ENCODE assay signal across 24 mouse cellular contexts in genomic region chr3:108886934-108887617, GRCm38 (mm10). TPM values are rescaled to one million over a fixed set of nuclear protein-coding genes. Genes with fewer than 3 reads are reported as not detected.
A peak's percentile ranks its signal among the peaks of the same experiment; 100 is the strongest.
DNase-seq lines count a peak whose midpoint lies in the region; ATAC-seq and TF ChIP-seq lines count a peak whose summit lies in the region.
"Had no signal": no experiment of that assay in that cellular context is flagged by ENCODE, and none has a peak within 500 bp of the region (broad histone marks: within the 10 kb centered on the region; RNA-seq: fewer than 3 reads in every experiment).

No protein-coding gene starts in this region.

- intact Hi-C loops in heart, adult 2 months (cut with DNase I) = no loop called here

- peak overlapping the region; percentile 74 for H3K27ac ChIP-seq in heart, embryonic 12.5 days (ENCODE audit: poor library complexity, severe bottlenecking)
- H3K27ac ChIP-seq in heart, adult 2 months = no peak overlapping the region
- peak overlapping the region; percentile 88 for H3K27ac ChIP-seq in intestine, embryonic 14.5 days (ENCODE audit: low read depth)
- H3K27ac ChIP-seq in intestine, embryonic 16.5 days (ENCODE audit: low read length) = no peak overlapping the region
- H3K27ac ChIP-seq in midbrain, embryonic 11.5 days (ENCODE audit: low read depth, low read length) = no peak overlapping the region
- no peak overlapping the region for H3K27ac ChIP-seq in midbrain, embryonic 15.5 days
- no peak overlapping the region for H3K27ac ChIP-seq in stomach, embryonic 15.5 days
- H3K27ac ChIP-seq: forebrain, embryonic 15.5 days; limb, embryonic 15.5 days had no signal

- H3K9me3 ChIP-seq in heart, embryonic 12.5 days (replicated peaks) = no peaks in the 10 kb centered on the region
- H3K9me3 ChIP-seq in intestine, embryonic 14.5 days (ENCODE audit: control insufficient read depth, low read length) = no peaks in the 10 kb centered on the region
- no peaks in the 10 kb centered on the region for H3K9me3 ChIP-seq in intestine, embryonic 16.5 days (ENCODE audit: control insufficient read depth, low read length)
- H3K9me3 ChIP-seq in midbrain, embryonic 11.5 days (ENCODE audit: control insufficient read depth, low read length) = no peaks in the 10 kb centered on the region
- no peaks in the 10 kb centered on the region for H3K9me3 ChIP-seq in midbrain, embryonic 15.5 days
- H3K9me3 ChIP-seq in stomach, embryonic 15.5 days = no peaks in the 10 kb centered on the region
- H3K9me3 ChIP-seq: forebrain, embryonic 15.5 days; limb, embryonic 15.5 days had no signal

- no peak for TF ChIP-seq EP300 in heart, adult 2 months (IDR thresholded peaks at IDR 0.05; ENCODE audit: insufficient read depth, low read depth, low read length)

- no peak overlapping the region for H3K4me3 ChIP-seq in heart, embryonic 12.5 days
- H3K4me3 ChIP-seq in heart, adult 2 months = no peak overlapping the region
- no peak overlapping the region for H3K4me3 ChIP-seq in intestine, embryonic 14.5 days (ENCODE audit: low read depth, low read length)
- H3K4me3 ChIP-seq in intestine, embryonic 16.5 days (ENCODE audit: low read length) = no peak overlapping the region
- no peak overlapping the region for H3K4me3 ChIP-seq in midbrain, embryonic 11.5 days (ENCODE audit: low read depth, low read length)
- H3K4me3 ChIP-seq in midbrain, embryonic 15.5 days = no peak overlapping the region
- no peak overlapping the region for H3K4me3 ChIP-seq in stomach, embryonic 15.5 days (replicated peaks)
- H3K4me3 ChIP-seq: forebrain, embryonic 15.5 days; limb, embryonic 15.5 days had no signal

- no peaks in the 10 kb centered on the region for H3K79me2 ChIP-seq in heart, adult 2 months (replicated peaks; ENCODE audit: control insufficient read depth, insufficient read depth, low read length)

- ATAC-seq in heart, embryonic 12.5 days (ENCODE audit: insufficient number of reproducible peaks, low FRiP score) = no peak
- no peak for ATAC-seq in intestine, embryonic 14.5 days (replicated peaks; ENCODE audit: low FRiP score, low TSS enrichment, low read depth)
- no peak for ATAC-seq in intestine, embryonic 16.5 days
- peak; percentile 70; the same call in 1 of the 2 replicates for ATAC-seq in midbrain, embryonic 11.5 days (ENCODE audit: low FRiP score)
- no peak for ATAC-seq in midbrain, embryonic 15.5 days (replicated peaks)
- 0 out of 2 replicates have a peak, but pooled peaks have one; percentile 39 for ATAC-seq in stomach, embryonic 15.5 days (ENCODE audit: insufficient read depth, low FRiP score, low read depth)
- ATAC-seq: forebrain, embryonic 15.5 days had no signal

- no peak overlapping the region for H3K9ac ChIP-seq in heart, embryonic 12.5 days
- no peak overlapping the region for H3K9ac ChIP-seq in heart, adult 2 months (ENCODE audit: low read depth, low read length)
- no peak overlapping the region for H3K9ac ChIP-seq in intestine, embryonic 14.5 days (ENCODE audit: low read length)
- H3K9ac ChIP-seq in intestine, embryonic 16.5 days (ENCODE audit: low read depth, low read length) = no peak overlapping the region
- H3K9ac ChIP-seq in midbrain, embryonic 11.5 days (ENCODE audit: low read length) = no peak overlapping the region
- no peak overlapping the region for H3K9ac ChIP-seq in midbrain, embryonic 15.5 days
- H3K9ac ChIP-seq in stomach, embryonic 15.5 days = no peak overlapping the region
- H3K9ac ChIP-seq: forebrain, embryonic 15.5 days; limb, embryonic 15.5 days; liver, postnatal 0 days had no signal

- H3K27me3 ChIP-seq in heart, embryonic 12.5 days (replicated peaks) = no peaks in the 10 kb centered on the region
- no peaks in the 10 kb centered on the region for H3K27me3 ChIP-seq in heart, adult 2 months (ENCODE audit: control insufficient read depth, insufficient read depth, low read length)
- H3K27me3 ChIP-seq in intestine, embryonic 14.5 days (replicated peaks; ENCODE audit: control insufficient read depth, insufficient read depth, low read length) = no peaks in the 10 kb centered on the region
- H3K27me3 ChIP-seq in intestine, embryonic 16.5 days (replicated peaks; ENCODE audit: control insufficient read depth, insufficient read depth, low read length) = no peaks in the 10 kb centered on the region
- H3K27me3 ChIP-seq in midbrain, embryonic 11.5 days (ENCODE audit: control insufficient read depth, insufficient read depth, low read length) = no peaks in the 10 kb centered on the region
- no peaks in the 10 kb centered on the region for H3K27me3 ChIP-seq in midbrain, embryonic 15.5 days (replicated peaks)
- H3K27me3 ChIP-seq in stomach, embryonic 15.5 days (replicated peaks) = no peaks in the 10 kb centered on the region
- H3K27me3 ChIP-seq: forebrain, embryonic 15.5 days; limb, embryonic 15.5 days had no signal

- H3K36me3 ChIP-seq in heart, embryonic 12.5 days = no peaks in the 10 kb centered on the region
- H3K36me3 ChIP-seq in heart, adult 2 months (ENCODE audit: control insufficient read depth, insufficient read depth, low read length) = no peaks in the 10 kb centered on the region
- H3K36me3 ChIP-seq in intestine, embryonic 14.5 days (ENCODE audit: control insufficient read depth, insufficient read depth, low read length) = no peaks in the 10 kb centered on the region
- H3K36me3 ChIP-seq in intestine, embryonic 16.5 days (ENCODE audit: control insufficient read depth, insufficient read depth, low read length) = no peaks in the 10 kb centered on the region
- no peaks in the 10 kb centered on the region for H3K36me3 ChIP-seq in midbrain, embryonic 11.5 days (ENCODE audit: control insufficient read depth, insufficient read depth, low read length)
- H3K36me3 ChIP-seq in midbrain, embryonic 15.5 days (replicated peaks) = no peaks in the 10 kb centered on the region
- no peaks in the 10 kb centered on the region for H3K36me3 ChIP-seq in stomach, embryonic 15.5 days
- H3K36me3 ChIP-seq: forebrain, embryonic 15.5 days; limb, embryonic 15.5 days had no signal

- 63% methylated on average over 12 of the region's 12 CpGs for WGBS in heart, embryonic 12.5 days
- WGBS in heart, adult 2 months = 83% methylated on average over 12 of the region's 12 CpGs
- WGBS in intestine, embryonic 14.5 days = 47% methylated on average over 12 of the region's 12 CpGs
- WGBS in intestine, embryonic 16.5 days = 61% methylated on average over 12 of the region's 12 CpGs
- WGBS in midbrain, embryonic 11.5 days = 66% methylated on average over 12 of the region's 12 CpGs
- WGBS in midbrain, embryonic 15.5 days = 62% methylated on average over 12 of the region's 12 CpGs
- WGBS in stomach, embryonic 15.5 days = 65% methylated on average over 12 of the region's 12 CpGs

- no peak overlapping the region for H3K4me2 ChIP-seq in heart, embryonic 12.5 days
- no peak overlapping the region; the same call in 1 of the 2 replicates for H3K4me2 ChIP-seq in intestine, embryonic 14.5 days (ENCODE audit: low read length)
- H3K4me2 ChIP-seq in intestine, embryonic 16.5 days (ENCODE audit: low read depth, low read length) = no peak overlapping the region
- no peak overlapping the region for H3K4me2 ChIP-seq in midbrain, embryonic 11.5 days
- H3K4me2 ChIP-seq in midbrain, embryonic 15.5 days = no peak overlapping the region
- no peak overlapping the region for H3K4me2 ChIP-seq in stomach, embryonic 15.5 days
- H3K4me2 ChIP-seq: forebrain, embryonic 15.5 days; limb, embryonic 15.5 days had no signal

- H3K4me1 ChIP-seq in heart, embryonic 12.5 days (replicated peaks) = peaks cover 35% of the 10 kb centered on the region
- H3K4me1 ChIP-seq in heart, adult 2 months (ENCODE audit: control insufficient read depth, insufficient read depth, low read length) = peaks cover 3% of the 10 kb centered on the region
- peaks cover 23% of the 10 kb centered on the region for H3K4me1 ChIP-seq in intestine, embryonic 14.5 days (replicated peaks; ENCODE audit: control insufficient read depth, insufficient read depth, low read length)
- peaks cover 11% of the 10 kb centered on the region for H3K4me1 ChIP-seq in intestine, embryonic 16.5 days (ENCODE audit: control insufficient read depth, insufficient read depth, low read length)
- peaks cover 5% of the 10 kb centered on the region for H3K4me1 ChIP-seq in midbrain, embryonic 11.5 days (ENCODE audit: control insufficient read depth, insufficient read depth, low read length)
- H3K4me1 ChIP-seq in midbrain, embryonic 15.5 days = 0 out of 2 replicates have a peak, but pooled peaks cover 2% of the 10 kb centered on the region
- H3K4me1 ChIP-seq in stomach, embryonic 15.5 days = no peaks in the 10 kb centered on the region

- no peak for TF ChIP-seq POLR2A in heart, adult 2 months (IDR thresholded peaks at IDR 0.05; ENCODE audit: insufficient read depth, low read depth, low read length)

- no peak for TF ChIP-seq CTCF in heart, adult 2 months (IDR thresholded peaks at IDR 0.05)

- no peak for DNase-seq in heart, adult 2 months
- no peak for DNase-seq in intestine, embryonic 14.5 days (ENCODE audit: low spot score)
- DNase-seq in midbrain, embryonic 11.5 days (ENCODE audit: low spot score, missing footprints) = peak; percentile 78
- DNase-seq: adrenal gland, postnatal 36 days; cerebellum, adult 18-20 months; cerebellum, postnatal 25 days; embryo, embryonic 11 days; gastrocnemius, postnatal 14 days; kidney, postnatal 36 days; liver, postnatal 0 days; thymus, postnatal 4 days had no signal

RNA-seq across cellular contexts. Expression of gene Fndc7, which starts 2.7 kb away (rescaled TPM):
- polyA plus RNA-seq in heart, embryonic 12.5 days (2016; fragmentation: Nextera tagmentation; extraction: Ambion mirVana) = 0.04 TPM in 1 of 2 replicates, not detected in the other
- under 1 TPM; 0.08 to 0.16 TPM for total RNA-seq in heart, adult 2 months (2021)
- polyA plus RNA-seq in heart, adult 2 months (2012; rRNA removed) = 0.27 and 0.47 TPM in 2 replicates
- 0.09 and 0.19 TPM in 2 replicates for polyA plus RNA-seq in intestine, embryonic 14.5 days (2014; fragmentation: Nextera tagmentation; extraction: Ambion mirVana)
- 0.11 and 0.47 TPM in 2 replicates for polyA plus RNA-seq in intestine, embryonic 16.5 days (2015; fragmentation: Nextera tagmentation; extraction: Ambion mirVana)
- 0.11 TPM in 1 of 2 replicates, not detected in the other for polyA plus RNA-seq in midbrain, embryonic 11.5 days (2014; fragmentation: Nextera tagmentation; extraction: Ambion mirVana)
- polyA plus RNA-seq in midbrain, embryonic 15.5 days (2015; fragmentation: Nextera tagmentation; extraction: Ambion mirVana) = 0.05 and 0.18 TPM in 2 replicates
- 0.08 and 0.14 TPM in 2 replicates for polyA plus RNA-seq in stomach, embryonic 15.5 days (2015; fragmentation: Nextera tagmentation; extraction: Ambion mirVana)
- total RNA-seq: left cerebral cortex, postnatal 36 days; midbrain, postnatal 0 days had no signal
- polyA plus RNA-seq: forebrain, embryonic 15.5 days; kidney, embryonic 14.5 days; midbrain, postnatal 0 days had no signal

RNA-seq across cellular contexts. Expression of gene Prpf38b, which starts 24.5 kb away (rescaled TPM):
- 64.7 and 72.6 TPM in 2 replicates for polyA plus RNA-seq in heart, embryonic 12.5 days (2016; fragmentation: Nextera tagmentation; extraction: Ambion mirVana)
- total RNA-seq in heart, adult 2 months (2021) = 10 to 100 TPM; 17.3 to 21.1 TPM
- polyA plus RNA-seq in heart, adult 2 months (2012; rRNA removed) = 13.6 and 17.8 TPM in 2 replicates
- polyA plus RNA-seq in intestine, embryonic 14.5 days (2014; fragmentation: Nextera tagmentation; extraction: Ambion mirVana) = 57.0 and 66.0 TPM in 2 replicates
- polyA plus RNA-seq in intestine, embryonic 16.5 days (2015; fragmentation: Nextera tagmentation; extraction: Ambion mirVana) = 53.6 and 57.8 TPM in 2 replicates
- 61.1 and 74.3 TPM in 2 replicates for polyA plus RNA-seq in midbrain, embryonic 11.5 days (2014; fragmentation: Nextera tagmentation; extraction: Ambion mirVana)
- polyA plus RNA-seq in midbrain, embryonic 15.5 days (2015; fragmentation: Nextera tagmentation; extraction: Ambion mirVana) = 55.8 TPM in 2 replicates
- polyA plus RNA-seq in stomach, embryonic 15.5 days (2015; fragmentation: Nextera tagmentation; extraction: Ambion mirVana) = 84.5 and 88.8 TPM in 2 replicates

RNA-seq across cellular contexts. Expression of gene Stxbp3, which starts 46.8 kb away (rescaled TPM):
- polyA plus RNA-seq in heart, embryonic 12.5 days (2016; fragmentation: Nextera tagmentation; extraction: Ambion mirVana) = 27.3 and 27.8 TPM in 2 replicates
- total RNA-seq in heart, adult 2 months (2021) = 10 to 100 TPM; 25.7 to 27.3 TPM
- polyA plus RNA-seq in heart, adult 2 months (2012; rRNA removed) = 7.0 and 11.8 TPM in 2 replicates
- 38.7 and 41.5 TPM in 2 replicates for polyA plus RNA-seq in intestine, embryonic 14.5 days (2014; fragmentation: Nextera tagmentation; extraction: Ambion mirVana)
- polyA plus RNA-seq in intestine, embryonic 16.5 days (2015; fragmentation: Nextera tagmentation; extraction: Ambion mirVana) = 49.6 and 52.1 TPM in 2 replicates
- polyA plus RNA-seq in midbrain, embryonic 11.5 days (2014; fragmentation: Nextera tagmentation; extraction: Ambion mirVana) = 23.7 and 25.7 TPM in 2 replicates
- polyA plus RNA-seq in midbrain, embryonic 15.5 days (2015; fragmentation: Nextera tagmentation; extraction: Ambion mirVana) = 14.0 and 14.1 TPM in 2 replicates
- 40.3 and 42.2 TPM in 2 replicates for polyA plus RNA-seq in stomach, embryonic 15.5 days (2015; fragmentation: Nextera tagmentation; extraction: Ambion mirVana)

RNA-seq across cellular contexts. Expression of gene Henmt1, which starts 52.6 kb away (rescaled TPM):
- 0.20 TPM in 1 of 2 replicates, not detected in the other for polyA plus RNA-seq in heart, embryonic 12.5 days (2016; fragmentation: Nextera tagmentation; extraction: Ambion mirVana)
- not detected for total RNA-seq in heart, adult 2 months (2021)
- polyA plus RNA-seq in heart, adult 2 months (2012; rRNA removed) = not detected in 2 replicates
- polyA plus RNA-seq in intestine, embryonic 14.5 days (2014; fragmentation: Nextera tagmentation; extraction: Ambion mirVana) = 0.40 and 0.70 TPM in 2 replicates
- 0.12 and 0.28 TPM in 2 replicates for polyA plus RNA-seq in intestine, embryonic 16.5 days (2015; fragmentation: Nextera tagmentation; extraction: Ambion mirVana)
- 0.54 and 0.56 TPM in 2 replicates for polyA plus RNA-seq in midbrain, embryonic 11.5 days (2014; fragmentation: Nextera tagmentation; extraction: Ambion mirVana)
- polyA plus RNA-seq in midbrain, embryonic 15.5 days (2015; fragmentation: Nextera tagmentation; extraction: Ambion mirVana) = 2.3 and 3.4 TPM in 2 replicates
- 0.41 and 0.44 TPM in 2 replicates for polyA plus RNA-seq in stomach, embryonic 15.5 days (2015; fragmentation: Nextera tagmentation; extraction: Ambion mirVana)
- total RNA-seq: adrenal gland, postnatal 36 days; gastrocnemius, postnatal 14 days; heart, postnatal 36 days had no signal
- polyA plus RNA-seq: liver, postnatal 0 days; small intestine, adult 2 months had no signal

RNA-seq across cellular contexts. Expression of gene Gm9857, which starts 53.2 kb away (rescaled TPM):
- polyA plus RNA-seq in heart, embryonic 12.5 days (2016; fragmentation: Nextera tagmentation; extraction: Ambion mirVana) = not detected in 2 replicates
- total RNA-seq in heart, adult 2 months (2021) = not detected
- not detected in 2 replicates for polyA plus RNA-seq in heart, adult 2 months (2012; rRNA removed)
- not detected in 2 replicates for polyA plus RNA-seq in intestine, embryonic 14.5 days (2014; fragmentation: Nextera tagmentation; extraction: Ambion mirVana)
- not detected in 2 replicates for polyA plus RNA-seq in intestine, embryonic 16.5 days (2015; fragmentation: Nextera tagmentation; extraction: Ambion mirVana)
- polyA plus RNA-seq in midbrain, embryonic 11.5 days (2014; fragmentation: Nextera tagmentation; extraction: Ambion mirVana) = not detected in 2 replicates
- polyA plus RNA-seq in midbrain, embryonic 15.5 days (2015; fragmentation: Nextera tagmentation; extraction: Ambion mirVana) = not detected in 2 replicates
- 0.54 TPM in 1 of 2 replicates, not detected in the other for polyA plus RNA-seq in stomach, embryonic 15.5 days (2015; fragmentation: Nextera tagmentation; extraction: Ambion mirVana)
- total RNA-seq: adrenal gland, postnatal 36 days; gastrocnemius, postnatal 14 days; heart, postnatal 36 days; left cerebral cortex, adult 18-20 months; left cerebral cortex, postnatal 36 days; midbrain, postnatal 0 days had no signal
- polyA plus RNA-seq: embryonic facial prominence, embryonic 14.5 days; kidney, embryonic 14.5 days; limb, embryonic 15.5 days; liver, postnatal 0 days; midbrain, postnatal 0 days; small intestine, adult 2 months had no signal

Comparison
In these comparisons a context has a peak if more than half of its experiments do, and no peak if none do; other contexts are left out.
1. ATAC-seq: peak in midbrain, embryonic 11.5 days (single experiment) and stomach, embryonic 15.5 days (single experiment); none in heart, embryonic 12.5 days (single experiment), intestine, embryonic 14.5 days (single experiment), intestine, embryonic 16.5 days (single experiment) and midbrain, embryonic 15.5 days (single experiment).
2. H3K27ac ChIP-seq: peak in heart, embryonic 12.5 days (single experiment) and intestine, embryonic 14.5 days (single experiment); none in heart, adult 2 months (single experiment), intestine, embryonic 16.5 days (single experiment), midbrain, embryonic 11.5 days (single experiment), midbrain, embryonic 15.5 days (single experiment) and stomach, embryonic 15.5 days (single experiment).